Mouse (Mus musculus) MEL (cell line): ENCODE measurements at regions not wholly inside any gene's neighbourhood (a gene's known extent, or its start where the extent isn't known, plus 50 kb on each side); places are given as distances from the start of the nearest gene placed in this dataset.

Experiments
- DNase-seq: peaks from one replicate; pipeline ENCODE4 v3.0.0; 2011; ENCODE audit warnings: low read depth, low spot score
- H3K27ac ChIP-seq: 2 replicates; pipeline ENCODE4 v1.5.1; 2012; ENCODE audit warnings: low read depth, mild to moderate bottlenecking, control low read depth, low read length, moderate library complexity; ENCODE audit not compliant: control insufficient read depth
- H3K27me3 ChIP-seq, 2 experiments: fragments of 150-350 bp in 1 of 2; sonication (generic) in 1 of 2; 2 replicates each; pipeline ENCODE4 v1.6.1; 2012; ENCODE audit warnings: low read length in 2 of 2, mild to moderate bottlenecking in 2 of 2, improper control_type of control experiment in 1 of 2, moderate library complexity in 1 of 2; ENCODE audit not compliant: insufficient read depth in 2 of 2, control insufficient read depth in 1 of 2
- H3K36me3 ChIP-seq, 2 experiments: 2 replicates each; pipeline ENCODE4 v1.6.1; 2012 to 2014; ENCODE audit warnings: low read length in 2 of 2, improper control_type of control experiment in 1 of 2, inconsistent platforms in 1 of 2, mild to moderate bottlenecking in 1 of 2; ENCODE audit not compliant: insufficient read depth in 2 of 2, control insufficient read depth in 1 of 2
- H3K4me1 ChIP-seq, 2 experiments: fragments of 150-350 bp in 1 of 2; sonication (generic) in 1 of 2; 2 replicates each; pipeline ENCODE4 v1.6.1; 2012; ENCODE audit warnings: low read length in 2 of 2, improper control_type of control experiment in 1 of 2, mild to moderate bottlenecking in 1 of 2; ENCODE audit not compliant: insufficient read depth in 2 of 2, control insufficient read depth in 1 of 2
- H3K4me3 ChIP-seq, 2 experiments: fragments of 150-350 bp in 1 of 2; sonication (generic) in 1 of 2; 2 replicates each; pipeline ENCODE4 v1.5.1; 2012; ENCODE audit warnings: low read depth in 2 of 2, low read length in 2 of 2, mild to moderate bottlenecking in 2 of 2, moderate library complexity in 2 of 2, control low read depth in 1 of 2, improper control_type of control experiment in 1 of 2; ENCODE audit not compliant: control insufficient read depth in 1 of 2, insufficient read depth in 1 of 2
- H3K79me2 ChIP-seq: 2 replicates; pipeline ENCODE4 v1.6.1; 2012; ENCODE audit warnings: mild to moderate bottlenecking, low read length, moderate library complexity; ENCODE audit not compliant: control insufficient read depth, poor library complexity, insufficient read depth
- H3K9ac ChIP-seq: 2 replicates; pipeline ENCODE4 v1.6.1; 2012; ENCODE audit warnings: low read depth, mild to moderate bottlenecking, control low read depth, low read length, moderate library complexity; ENCODE audit not compliant: control insufficient read depth, poor library complexity, severe bottlenecking
- H3K9me3 ChIP-seq: fragments of 150-350 bp; sonication (generic); replicated peaks from 2 replicates; pipeline ENCODE4 v1.6.1; 2012; ENCODE audit warnings: mild to moderate bottlenecking, low read length, improper control_type of control experiment, moderate library complexity; ENCODE audit not compliant: insufficient read depth
- BHLHE40 ChIP-seq: IDR thresholded peaks from 2 replicates; pipeline ENCODE4 v1.6.1; 2012; ENCODE audit warnings: low read depth, mild to moderate bottlenecking, inconsistent platforms, low read length, improper control_type of control experiment, borderline replicate concordance
- CHD1 ChIP-seq: IDR thresholded peaks from 2 replicates; pipeline ENCODE4 v1.6.1; 2012; ENCODE audit warnings: low read depth, mild to moderate bottlenecking, inconsistent platforms, low read length, improper control_type of control experiment
- CHD2 ChIP-seq: IDR thresholded peaks from 2 replicates; pipeline ENCODE4 v1.6.1; 2011; ENCODE audit warnings: low read length, improper control_type of control experiment
- CTCF ChIP-seq, 3 experiments: IDR thresholded peaks in 2 of 3; conservative IDR thresholded peaks in 1 of 3; 2 replicates each; pipeline ENCODE4 v1.5.1; 2011 to 2012; ENCODE audit warnings: low read length in 3 of 3, low read depth in 2 of 3, mild to moderate bottlenecking in 2 of 3, improper control_type of control experiment in 1 of 3, inconsistent platforms in 1 of 3, mixed read lengths in 1 of 3, moderate library complexity in 1 of 3; ENCODE audit not compliant: control insufficient read depth in 1 of 3, insufficient read depth in 1 of 3, poor library complexity in 1 of 3, severe bottlenecking in 1 of 3
- E2F4 ChIP-seq: IDR thresholded peaks from 2 replicates; pipeline ENCODE4 v1.6.1; 2011; ENCODE audit warnings: low read depth, low read length, improper control_type of control experiment, borderline replicate concordance
- ELF1 ChIP-seq: IDR thresholded peaks from 2 replicates; pipeline ENCODE4 v1.6.1; 2014; ENCODE audit warnings: low read depth, mild to moderate bottlenecking, inconsistent platforms, low read length, improper control_type of control experiment, moderate library complexity
- EP300 ChIP-seq, 2 experiments: IDR thresholded peaks; 2 replicates each; pipeline ENCODE4 v1.6.1; 2011; ENCODE audit warnings: improper control_type of control experiment in 2 of 2, low read length in 2 of 2, low read depth in 1 of 2, mild to moderate bottlenecking in 1 of 2
- ETS1 ChIP-seq: IDR thresholded peaks from 2 replicates; pipeline ENCODE4 v1.6.1; 2012; ENCODE audit warnings: low read depth, mild to moderate bottlenecking, inconsistent platforms, low read length, improper control_type of control experiment, moderate library complexity
- GABPA ChIP-seq: IDR thresholded peaks from 2 replicates; pipeline ENCODE4 v1.6.1; 2012; ENCODE audit warnings: low read depth, mild to moderate bottlenecking, inconsistent platforms, low read length, improper control_type of control experiment, moderate library complexity
- GATA1 ChIP-seq: IDR thresholded peaks from 2 replicates; pipeline ENCODE4 v1.6.1; 2011; ENCODE audit warnings: low read depth, low read length, improper control_type of control experiment
- HCFC1 ChIP-seq: IDR thresholded peaks from 2 replicates; pipeline ENCODE4 v1.6.1; 2012; ENCODE audit warnings: low read depth, mild to moderate bottlenecking, inconsistent platforms, low read length, improper control_type of control experiment, moderate library complexity
- JUND ChIP-seq: IDR thresholded peaks from 2 replicates; pipeline ENCODE4 v1.6.1; 2011; ENCODE audit warnings: low read depth, mild to moderate bottlenecking, improper control_type of control experiment, low read length
- KAT2A ChIP-seq: conservative IDR thresholded peaks from 2 replicates; pipeline ENCODE4 v1.6.1; 2012; ENCODE audit warnings: low read depth, low read length, improper control_type of control experiment, inconsistent platforms
- MAFK ChIP-seq: IDR thresholded peaks from 2 replicates; pipeline ENCODE4 v1.6.1; 2011; ENCODE audit warnings: low read depth, mild to moderate bottlenecking, low read length, improper control_type of control experiment, borderline replicate concordance
- MAX ChIP-seq: IDR thresholded peaks from 2 replicates; pipeline ENCODE4 v1.6.1; 2011; ENCODE audit warnings: low read length, improper control_type of control experiment
- MAZ ChIP-seq: IDR thresholded peaks from 2 replicates; pipeline ENCODE4 v1.6.1; 2012; ENCODE audit warnings: low read depth, mild to moderate bottlenecking, inconsistent platforms, low read length, improper control_type of control experiment
- MEF2A ChIP-seq: IDR thresholded peaks from 2 replicates; pipeline ENCODE4 v1.6.1; 2014; ENCODE audit warnings: low read depth, mild to moderate bottlenecking, inconsistent platforms, low read length, improper control_type of control experiment; ENCODE audit not compliant: poor library complexity, insufficient replicate concordance, severe bottlenecking; ENCODE audit errors: extremely low read depth
- MXI1 ChIP-seq: IDR thresholded peaks from 2 replicates; pipeline ENCODE4 v1.6.1; 2011; ENCODE audit warnings: mild to moderate bottlenecking, low read depth, low read length, improper control_type of control experiment
- NELFE ChIP-seq: IDR thresholded peaks from 2 replicates; pipeline ENCODE4 v1.6.1; 2011; ENCODE audit warnings: low read depth, low read length, improper control_type of control experiment
- NRF1 ChIP-seq: IDR thresholded peaks from 2 replicates; pipeline ENCODE4 v1.6.1; 2014; ENCODE audit warnings: low read depth, mild to moderate bottlenecking, inconsistent platforms, low read length, improper control_type of control experiment, moderate library complexity; ENCODE audit not compliant: poor library complexity, insufficient read depth, severe bottlenecking
- POLR2A ChIP-seq, 2 experiments: IDR thresholded peaks; 2 replicates each; pipeline ENCODE4 v1.6.1; 2011 to 2012; ENCODE audit warnings: low read length in 2 of 2, mild to moderate bottlenecking in 2 of 2, control low read depth in 1 of 2, improper control_type of control experiment in 1 of 2, low read depth in 1 of 2, moderate library complexity in 1 of 2; ENCODE audit not compliant: control insufficient read depth in 1 of 2, insufficient read depth in 1 of 2, poor library complexity in 1 of 2
- POLR2AphosphoS2 ChIP-seq: IDR thresholded peaks from 2 replicates; pipeline ENCODE4 v1.6.1; 2011; ENCODE audit warnings: low read length, improper control_type of control experiment
- RAD21 ChIP-seq: IDR thresholded peaks from 2 replicates; pipeline ENCODE4 v1.6.1; 2011; ENCODE audit warnings: mild to moderate bottlenecking, low read depth, low read length, improper control_type of control experiment
- RCOR1 ChIP-seq: IDR thresholded peaks from 2 replicates; pipeline ENCODE4 v1.6.1; 2012; ENCODE audit warnings: low read depth, mild to moderate bottlenecking, inconsistent platforms, low read length, improper control_type of control experiment
- SIN3A ChIP-seq: IDR thresholded peaks from 2 replicates; pipeline ENCODE4 v1.6.1; 2012; ENCODE audit warnings: low read length, improper control_type of control experiment, inconsistent platforms
- SMC3 ChIP-seq: IDR thresholded peaks from 2 replicates; pipeline ENCODE4 v1.6.1; 2011; ENCODE audit warnings: low read depth, low read length, improper control_type of control experiment
- TAL1 ChIP-seq: IDR thresholded peaks from 2 replicates; pipeline ENCODE4 v1.6.1; 2012; ENCODE audit warnings: mild to moderate bottlenecking, inconsistent platforms, low read length, moderate library complexity, mixed read lengths
- TCF12 ChIP-seq: IDR thresholded peaks from 2 replicates; pipeline ENCODE4 v1.6.1; 2014; ENCODE audit warnings: low read depth, mild to moderate bottlenecking, inconsistent platforms, low read length, improper control_type of control experiment, moderate library complexity
- USF1 ChIP-seq: IDR thresholded peaks from 2 replicates; pipeline ENCODE4 v1.6.1; 2014; ENCODE audit warnings: low read depth, mild to moderate bottlenecking, inconsistent platforms, low read length, improper control_type of control experiment, moderate library complexity
- USF2 ChIP-seq, 2 experiments: IDR thresholded peaks; 2 replicates each; pipeline ENCODE4 v1.6.1; 2011 to 2012; ENCODE audit warnings: improper control_type of control experiment in 2 of 2, low read length in 2 of 2, borderline replicate concordance in 1 of 2, inconsistent platforms in 1 of 2, low read depth in 1 of 2, mild to moderate bottlenecking in 1 of 2; ENCODE audit not compliant: insufficient read depth in 1 of 2
- ZC3H11A ChIP-seq: IDR thresholded peaks from 2 replicates; pipeline ENCODE4 v1.6.1; 2012; ENCODE audit warnings: low read depth, mild to moderate bottlenecking, inconsistent platforms, low read length, improper control_type of control experiment
- ZNF384 ChIP-seq: IDR thresholded peaks from 2 replicates; pipeline ENCODE4 v1.6.1; 2012; ENCODE audit warnings: low read depth, mild to moderate bottlenecking, inconsistent platforms, low read length, improper control_type of control experiment

DNA sequence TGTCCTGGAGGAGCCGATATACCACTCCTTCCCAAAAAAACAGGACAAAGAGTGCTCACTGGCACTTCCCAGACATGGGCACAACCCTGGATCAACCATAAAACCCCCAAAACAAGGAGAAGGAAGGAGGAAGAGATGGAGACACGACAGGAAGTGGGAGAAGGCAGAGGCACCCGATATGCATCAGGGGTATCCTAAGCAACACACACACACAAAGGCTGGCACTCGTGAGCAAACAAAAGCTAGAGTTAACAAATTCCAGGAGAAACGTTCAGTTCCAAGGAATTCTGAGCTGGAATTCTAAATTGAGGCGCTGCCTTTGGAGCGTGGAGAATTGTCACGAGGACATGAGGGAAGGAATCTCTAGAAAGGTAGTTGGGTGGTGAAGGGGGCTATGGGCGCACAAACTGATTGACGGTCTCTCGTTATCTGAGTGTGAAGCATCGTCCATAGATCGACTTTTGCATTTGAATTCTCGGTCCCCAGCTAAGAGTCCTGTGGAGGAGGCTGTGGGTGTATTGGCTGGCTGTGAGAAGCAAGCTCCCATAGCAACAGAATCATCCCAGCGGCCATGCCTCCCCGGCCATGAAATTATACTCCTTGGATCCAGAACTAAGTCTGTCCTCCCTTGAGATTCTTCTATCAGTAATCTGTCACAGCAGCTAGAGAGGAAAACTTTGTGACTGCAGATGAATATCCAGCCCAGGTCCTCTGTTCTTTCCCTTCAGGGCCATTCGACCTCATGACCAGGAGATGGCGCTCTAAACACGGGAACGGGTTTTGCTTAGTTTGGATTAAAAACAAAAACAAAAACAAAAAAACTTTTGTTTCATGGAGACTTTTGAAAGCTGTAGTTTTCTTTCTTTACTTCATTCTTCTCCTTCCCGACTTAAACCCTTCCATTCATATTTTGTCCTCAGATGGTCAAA is 69.4 kb upstream of the Ptpn13 start (continued):
- TF ChIP-seq POLR2A (IDR thresholded peaks at IDR 0.05; ENCODE audit: control insufficient read depth in 1 of 2, insufficient read depth in 1 of 2, low read depth in 1 of 2, low read length in 2 of 2, poor library complexity in 1 of 2) = no peak
- no peak for TF ChIP-seq MAX
- no peak for TF ChIP-seq E2F4
- TF ChIP-seq BHLHE40 = no peak
- TF ChIP-seq TAL1 = no peak
- TF ChIP-seq USF2 (IDR thresholded peaks at IDR 0.05; ENCODE audit: borderline replicate concordance in 1 of 2, insufficient read depth in 1 of 2, low read depth in 1 of 2, low read length in 2 of 2) = no peak
- TF ChIP-seq USF1 = no peak
- no peak for TF ChIP-seq CHD1
- no peak for TF ChIP-seq POLR2AphosphoS2
- no peak; the same call in 1 of the 2 replicates for TF ChIP-seq MAZ
- TF ChIP-seq NELFE = no peak
- no peak for TF ChIP-seq NRF1
- no peak for TF ChIP-seq HCFC1
- TF ChIP-seq SIN3A = peak; percentile 58; the same call in 1 of the 2 replicates
- TF ChIP-seq ETS1 = no peak
- TF ChIP-seq ZNF384 = peak; percentile 49; the same call in 1 of the 2 replicates
- peak; percentile 96 for TF ChIP-seq SMC3
- no peak for TF ChIP-seq GATA1
- no peak for TF ChIP-seq GABPA
- TF ChIP-seq KAT2A = no peak
- no peak for TF ChIP-seq MAFK
- TF ChIP-seq EP300 (IDR thresholded peaks at IDR 0.05; ENCODE audit: low read depth in 1 of 2, low read length in 2 of 2) = no peak

DNA sequence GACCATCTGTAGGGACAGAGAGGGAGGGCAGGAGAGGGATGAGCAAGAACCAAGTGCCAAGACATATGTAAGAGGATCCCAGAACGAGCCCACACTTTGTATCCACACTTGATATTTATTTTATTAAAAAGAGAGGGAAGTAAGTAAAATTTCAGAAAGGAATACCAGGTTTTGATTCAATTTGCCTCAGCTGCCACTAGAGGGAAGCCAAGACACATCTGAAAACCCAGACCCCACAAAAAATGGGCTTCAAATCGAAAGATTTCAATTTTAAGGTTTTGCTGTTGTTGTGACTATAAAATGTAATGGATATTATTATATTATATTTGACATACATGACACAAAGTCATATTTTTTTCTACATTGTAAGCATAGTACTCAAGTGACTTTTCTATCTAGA is 81.1 kb upstream of the Ptpn13 start:
- H3K27me3 ChIP-seq = peaks cover 0 to 2% of the 10 kb centered on the region in 2 experiments; a peak in 1 of 4 replicates
- H3K4me1 ChIP-seq = no peaks in the 10 kb centered on the region
- H3K4me3 ChIP-seq = no peak overlapping the region
- H3K79me2 ChIP-seq = no peaks in the 10 kb centered on the region
- no peak overlapping the region for H3K9ac ChIP-seq
- DNase-seq = peak; percentile 62
- no peak overlapping the region for H3K27ac ChIP-seq
- H3K9me3 ChIP-seq = no peaks in the 10 kb centered on the region
- no peaks in the 10 kb centered on the region for H3K36me3 ChIP-seq
- peak; percentile 99 for TF ChIP-seq RAD21
- TF ChIP-seq MAFK = no peak
- TF ChIP-seq BHLHE40 = 0 out of 2 replicates have a peak, but pooled peaks have one; percentile 40
- TF ChIP-seq TCF12 = no peak
- no peak for TF ChIP-seq MEF2A
- TF ChIP-seq MXI1 = no peak
- TF ChIP-seq GATA1 = no peak
- no peak for TF ChIP-seq CHD1
- no peak for TF ChIP-seq NELFE
- TF ChIP-seq EP300 (IDR thresholded peaks at IDR 0.05; ENCODE audit: low read depth in 1 of 2, low read length in 2 of 2) = no peak
- no peak for TF ChIP-seq JUND
- TF ChIP-seq RCOR1 = no peak
- TF ChIP-seq POLR2AphosphoS2 = no peak
- no peak for TF ChIP-seq MAX
- TF ChIP-seq SIN3A = no peak
- TF ChIP-seq USF1 = no peak
- TF ChIP-seq USF2 (IDR thresholded peaks at IDR 0.05; ENCODE audit: borderline replicate concordance in 1 of 2, insufficient read depth in 1 of 2, low read depth in 1 of 2, low read length in 2 of 2) = no peak
- TF ChIP-seq ELF1 = no peak
- no peak for TF ChIP-seq NRF1
- TF ChIP-seq ZC3H11A = peak; percentile 89
- peak; percentile 57 to 96 (median 58) for TF ChIP-seq CTCF (IDR thresholded peaks at IDR 0.05 in 2 of 3, conservative IDR thresholded peaks at IDR 0.05 in 1 of 3; ENCODE audit: control insufficient read depth in 1 of 3, insufficient read depth in 1 of 3, low read depth in 2 of 3, low read length in 3 of 3, poor library complexity in 1 of 3, severe bottlenecking in 1 of 3)
- TF ChIP-seq TAL1 = no peak
- TF ChIP-seq CHD2 = no peak
